Mouse (Mus musculus): ENCODE data around the gene Vat1. TPM values are rescaled to one million over a fixed set of nuclear protein-coding genes. Genes with fewer than 3 reads are reported as not detected.
"Not testable (repeated sequence)": the region's sequence is repeated elsewhere in the genome, so short reads cannot be mapped to it uniquely, and the experiment has no call there.

The Vat1 gene
- total and polyA plus RNA-seq, 2 experiments = 11.2 to 30.4 TPM

DNA sequence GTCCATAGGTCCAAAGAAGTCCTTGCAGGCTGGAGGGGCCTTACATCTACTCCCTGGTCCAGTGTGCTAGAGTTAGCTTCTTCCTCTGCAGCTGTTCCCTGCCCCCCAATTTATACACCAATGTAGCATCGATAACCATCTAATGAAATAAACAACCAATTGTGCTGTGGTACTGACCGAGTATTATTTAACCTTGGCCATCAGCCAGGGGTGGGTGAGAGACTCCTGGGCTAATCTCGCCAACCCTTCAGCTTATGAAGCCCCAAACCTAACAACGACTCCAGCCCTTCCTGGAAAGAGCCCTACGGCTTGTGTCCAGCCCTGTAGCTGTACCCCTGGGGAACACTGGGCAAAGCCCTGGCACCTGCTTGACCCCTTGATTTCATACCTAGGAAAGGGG is 8.3 kb upstream of the Vat1 start:
- H3K79me2 ChIP-seq (ENCODE audit: control insufficient read depth, insufficient read depth, low read length) = no peaks in the 10 kb centered on the region
- H3K4me1 ChIP-seq (ENCODE audit: control insufficient read depth, insufficient read depth, low read length) = peaks cover 5% of the 10 kb centered on the region
- TF ChIP-seq POLR2A (IDR thresholded peaks at IDR 0.05; ENCODE audit: extremely low read depth, insufficient read depth, low read length) (no peak), CTCF (IDR thresholded peaks at IDR 0.05; ENCODE audit: low read depth, low read length) (no peak)

GRCm38 (mm10) chr11:101473686-101474085 is 7.7 kb upstream of the Vat1 start:
- H3K27ac ChIP-seq (replicated peaks; ENCODE audit: insufficient read depth, low read depth, low read length); H3K9ac ChIP-seq (ENCODE audit: low read depth, low read length); H3K4me3 ChIP-seq (ENCODE audit: insufficient read depth, low read depth, low read length); DNase-seq (ENCODE audit: extremely low read depth, low read depth, low spot score); H3K36me3 ChIP-seq (ENCODE audit: control insufficient read depth, insufficient read depth, low read length); H3K79me2 ChIP-seq (ENCODE audit: control insufficient read depth, insufficient read depth, low read length); H3K27me3 ChIP-seq (ENCODE audit: control insufficient read depth, insufficient read depth, low read length); H3K4me1 ChIP-seq (ENCODE audit: control insufficient read depth, insufficient read depth, low read length): not testable (repeated sequence)
- WGBS = 61% methylated on average over 1 of the region's 1 CpGs

More for the DNA sequence above, 8.3 kb upstream of the Vat1 start:
- no peaks in the 10 kb centered on the region for H3K27me3 ChIP-seq (ENCODE audit: control insufficient read depth, insufficient read depth, low read length)
- no peak overlapping the region for H3K9ac ChIP-seq (ENCODE audit: low read depth, low read length)
- H3K27ac ChIP-seq (replicated peaks; ENCODE audit: insufficient read depth, low read depth, low read length) = no peak overlapping the region
- no peak for DNase-seq (ENCODE audit: extremely low read depth, low read depth, low spot score)
- H3K36me3 ChIP-seq (ENCODE audit: control insufficient read depth, insufficient read depth, low read length) = no peaks in the 10 kb centered on the region
- 82% methylated on average over 5 of the region's 5 CpGs for WGBS
- H3K4me3 ChIP-seq (ENCODE audit: insufficient read depth, low read depth, low read length) = no peak overlapping the region

GRCm38 (mm10) chr11:101472336-101472735 is 6.3 kb upstream of the Vat1 start:
- Histone ChIP-seq H3K4me1 (ENCODE audit: control insufficient read depth, insufficient read depth, low read length) (no peaks in the 10 kb centered on the region), H3K4me3 (ENCODE audit: insufficient read depth, low read depth, low read length) (no peak overlapping the region), H3K27me3 (ENCODE audit: control insufficient read depth, insufficient read depth, low read length) (no peaks in the 10 kb centered on the region), H3K79me2 (ENCODE audit: control insufficient read depth, insufficient read depth, low read length) (no peaks in the 10 kb centered on the region), H3K36me3 (ENCODE audit: control insufficient read depth, insufficient read depth, low read length) (no peaks in the 10 kb centered on the region), H3K27ac (replicated peaks; ENCODE audit: insufficient read depth, low read depth, low read length) (no peak overlapping the region), H3K9ac (ENCODE audit: low read depth, low read length) (no peak overlapping the region)
- TF ChIP-seq POLR2A (IDR thresholded peaks at IDR 0.05; ENCODE audit: extremely low read depth, insufficient read depth, low read length) (no peak), CTCF (IDR thresholded peaks at IDR 0.05; ENCODE audit: low read depth, low read length) (no peak)
- WGBS = 72% methylated on average over 7 of the region's 7 CpGs
- no peak for DNase-seq (ENCODE audit: extremely low read depth, low read depth, low spot score)

- Histone ChIP-seq H3K79me2 (ENCODE audit: control insufficient read depth, insufficient read depth, low read length) (no peaks in the 10 kb centered on the region), H3K27ac (replicated peaks; ENCODE audit: insufficient read depth, low read depth, low read length) (no peak overlapping the region), H3K9ac (ENCODE audit: low read depth, low read length) (no peak overlapping the region), H3K36me3 (ENCODE audit: control insufficient read depth, insufficient read depth, low read length) (no peaks in the 10 kb centered on the region), H3K4me1 (ENCODE audit: control insufficient read depth, insufficient read depth, low read length) (peaks cover 1% of the 10 kb centered on the region; the same call in 1 of the 2 replicates), H3K27me3 (ENCODE audit: control insufficient read depth, insufficient read depth, low read length) (no peaks in the 10 kb centered on the region), H3K4me3 (ENCODE audit: insufficient read depth, low read depth, low read length) (no peak overlapping the region)
- WGBS = 89% methylated on average over 3 of the region's 3 CpGs
- no peak for DNase-seq (ENCODE audit: extremely low read depth, low read depth, low spot score)
- no peak for TF ChIP-seq CTCF (IDR thresholded peaks at IDR 0.05; ENCODE audit: low read depth, low read length)
- TF ChIP-seq POLR2A (IDR thresholded peaks at IDR 0.05; ENCODE audit: extremely low read depth, insufficient read depth, low read length) = no peak
These were observed 5.9 kb upstream of the Vat1 start for GRCm38 (mm10) chr11:101471926-101472325.

- WGBS = 78% methylated on average over 7 of the region's 7 CpGs
- no peak overlapping the region for H3K4me3 ChIP-seq (ENCODE audit: insufficient read depth, low read depth, low read length)
- no peak overlapping the region for H3K27ac ChIP-seq (replicated peaks; ENCODE audit: insufficient read depth, low read depth, low read length)
- no peak overlapping the region for H3K9ac ChIP-seq (ENCODE audit: low read depth, low read length)
- H3K36me3 ChIP-seq (ENCODE audit: control insufficient read depth, insufficient read depth, low read length) = no peaks in the 10 kb centered on the region
- H3K27me3 ChIP-seq (ENCODE audit: control insufficient read depth, insufficient read depth, low read length) = no peaks in the 10 kb centered on the region
- no peak for DNase-seq (ENCODE audit: extremely low read depth, low read depth, low spot score)
- no peaks in the 10 kb centered on the region for H3K79me2 ChIP-seq (ENCODE audit: control insufficient read depth, insufficient read depth, low read length)
- H3K4me1 ChIP-seq (ENCODE audit: control insufficient read depth, insufficient read depth, low read length) = peaks cover 1% of the 10 kb centered on the region; the same call in 1 of the 2 replicates
- TF ChIP-seq POLR2A (IDR thresholded peaks at IDR 0.05; ENCODE audit: extremely low read depth, insufficient read depth, low read length) (no peak), CTCF (IDR thresholded peaks at IDR 0.05; ENCODE audit: low read depth, low read length) (no peak)
These were observed 4.2 kb upstream of the Vat1 start for GRCm38 (mm10) chr11:101470206-101470605.

GRCm38 (mm10) chr11:101469155-101469554 is 3.1 kb upstream of the Vat1 start:
- Histone ChIP-seq H3K9ac (ENCODE audit: low read depth, low read length) (no peak overlapping the region), H3K36me3 (ENCODE audit: control insufficient read depth, insufficient read depth, low read length) (no peaks in the 10 kb centered on the region), H3K27ac (replicated peaks; ENCODE audit: insufficient read depth, low read depth, low read length) (no peak overlapping the region), H3K4me1 (ENCODE audit: control insufficient read depth, insufficient read depth, low read length) (peaks cover 1% of the 10 kb centered on the region; the same call in 1 of the 2 replicates), H3K27me3 (ENCODE audit: control insufficient read depth, insufficient read depth, low read length) (no peaks in the 10 kb centered on the region), H3K4me3 (ENCODE audit: insufficient read depth, low read depth, low read length) (no peak overlapping the region), H3K79me2 (ENCODE audit: control insufficient read depth, insufficient read depth, low read length) (no peaks in the 10 kb centered on the region)
- WGBS = 88% methylated on average over 4 of the region's 4 CpGs
- DNase-seq (ENCODE audit: extremely low read depth, low read depth, low spot score) = no peak
- TF ChIP-seq POLR2A (IDR thresholded peaks at IDR 0.05; ENCODE audit: extremely low read depth, insufficient read depth, low read length) (no peak), CTCF (IDR thresholded peaks at IDR 0.05; ENCODE audit: low read depth, low read length) (no peak)

Data from liver, adult 2 months (tissue).